Mouse (Mus musculus): Measurements from ENCODE around the gene 4932438H23Rik. TPM values are rescaled to one million over a fixed set of nuclear protein-coding genes. Genes with fewer than 3 reads are reported as not detected.

The 4932438H23Rik gene
- total RNA-seq (2021): not detected

DNA sequence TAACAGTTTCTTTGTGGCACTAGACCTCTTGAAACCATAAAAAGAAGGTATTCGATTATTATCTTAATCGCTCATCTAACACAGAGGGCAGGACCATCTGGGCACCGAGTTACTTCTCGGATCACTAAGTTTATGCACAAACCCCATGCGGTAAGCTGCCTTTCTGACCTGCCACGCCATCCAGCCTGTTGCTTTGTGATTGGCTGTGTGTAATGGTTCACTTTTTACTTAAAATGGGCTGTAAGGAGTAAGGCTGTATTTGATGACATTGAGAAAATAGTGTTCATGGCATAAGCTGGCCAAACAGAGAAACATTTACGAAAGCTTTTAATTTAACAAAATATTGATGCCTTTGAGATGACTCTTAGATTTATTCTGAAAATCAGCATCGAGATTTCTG is at the start of gene 4932438H23Rik:
Gene 4932438H23Rik, minus strand, starts transcription at position 101 of the 400 bp plus-strand sequence.
- DNase-seq (ENCODE audit: low spot score): no peak
- intact Hi-C loops (cut with DNase I): no loop called here

- DNase-seq (ENCODE audit: low spot score): no peak
- intact Hi-C loops (cut with DNase I): no loop called here
Measured at GRCm38 (mm10) chr16:91140991-91141630, 46.2 kb upstream of the 4932438H23Rik start.

DNA sequence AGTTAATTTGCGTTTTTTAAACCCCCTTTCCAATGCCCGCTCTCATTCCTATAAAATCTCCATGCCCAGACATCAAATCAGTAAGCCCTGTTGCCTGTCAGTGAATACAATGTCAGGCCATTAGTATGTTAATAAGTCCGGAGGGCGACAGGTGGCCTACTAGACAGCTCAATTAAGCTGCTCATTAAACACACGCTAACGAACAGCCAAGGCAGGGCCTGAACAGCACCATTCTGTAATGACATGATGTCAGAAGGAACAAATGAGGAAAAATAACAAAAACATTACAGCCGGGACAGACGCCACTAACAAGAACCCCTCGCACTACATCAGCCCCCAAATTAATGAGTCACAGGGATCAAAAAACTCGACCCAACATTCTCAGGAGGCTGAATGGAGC is 45.5 kb upstream of the 4932438H23Rik start:
- intact Hi-C loops (cut with DNase I): no loop called here
- DNase-seq (ENCODE audit: low spot score): no peak

DNA sequence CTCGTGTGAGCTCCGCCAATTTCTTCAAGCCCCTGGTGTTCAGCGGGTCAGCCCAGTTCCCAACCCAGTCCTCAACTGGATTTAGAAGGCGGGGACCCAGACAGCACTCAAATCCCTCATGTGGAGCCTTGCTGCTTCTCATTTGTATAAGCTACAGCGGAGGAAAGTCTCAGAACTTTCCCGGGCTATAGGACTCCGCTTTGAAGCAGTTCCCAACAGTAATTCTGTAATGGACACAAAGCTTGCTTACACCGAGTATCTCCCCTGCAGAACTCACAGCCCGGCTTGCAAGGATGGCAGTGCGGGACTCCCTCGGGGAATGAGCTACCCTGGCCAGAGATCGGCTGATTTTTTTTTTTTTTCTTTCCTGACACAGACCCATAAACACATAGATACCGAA is 45.1 kb upstream of the 4932438H23Rik start:
- DNase-seq (ENCODE audit: low spot score): no peak
- intact Hi-C loops (cut with DNase I): no loop called here

DNA sequence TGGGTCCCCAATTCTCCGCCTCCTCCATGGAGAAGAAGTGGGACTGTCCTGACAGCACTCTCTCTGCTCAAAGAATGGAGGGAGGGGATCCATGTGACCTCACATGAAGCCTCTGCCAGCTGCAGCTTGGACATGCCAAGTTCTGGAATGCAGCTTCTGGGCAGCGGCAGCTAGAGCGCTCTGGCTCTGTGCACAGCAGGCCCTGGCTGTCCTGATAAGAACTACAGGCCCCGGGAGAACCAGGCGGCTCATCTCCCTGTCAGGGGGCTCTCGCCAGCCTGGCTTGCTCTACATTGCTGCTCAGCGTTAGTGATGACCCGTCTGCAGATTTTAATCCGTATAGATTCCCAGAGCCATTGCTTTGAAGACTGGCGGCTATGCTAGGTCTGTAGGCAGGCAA is 44.6 kb upstream of the 4932438H23Rik start:
- DNase-seq (ENCODE audit: low spot score): no peak
- intact Hi-C loops (cut with DNase I): no loop called here

DNA sequence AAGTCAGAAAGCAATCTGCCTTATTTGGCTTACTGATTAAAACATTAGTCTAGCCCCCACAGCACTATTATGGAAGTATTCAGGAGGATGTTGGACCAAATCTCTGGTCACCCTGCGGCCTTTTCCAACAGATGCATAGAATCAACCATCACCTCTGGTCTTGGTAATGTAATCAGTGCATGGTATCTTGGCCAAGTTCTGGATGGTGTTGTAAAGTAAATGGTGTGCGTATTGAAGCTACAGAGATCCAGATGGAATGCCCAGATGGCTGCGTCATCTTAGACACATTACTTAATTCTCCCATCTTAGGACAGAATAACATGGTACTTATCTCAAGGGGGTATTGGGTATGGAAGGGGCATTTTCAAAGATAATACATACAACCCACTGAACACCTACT is 43.8 kb upstream of the 4932438H23Rik start:
- intact Hi-C loops (cut with DNase I): no loop called here
- DNase-seq (ENCODE audit: low spot score): no peak

DNA sequence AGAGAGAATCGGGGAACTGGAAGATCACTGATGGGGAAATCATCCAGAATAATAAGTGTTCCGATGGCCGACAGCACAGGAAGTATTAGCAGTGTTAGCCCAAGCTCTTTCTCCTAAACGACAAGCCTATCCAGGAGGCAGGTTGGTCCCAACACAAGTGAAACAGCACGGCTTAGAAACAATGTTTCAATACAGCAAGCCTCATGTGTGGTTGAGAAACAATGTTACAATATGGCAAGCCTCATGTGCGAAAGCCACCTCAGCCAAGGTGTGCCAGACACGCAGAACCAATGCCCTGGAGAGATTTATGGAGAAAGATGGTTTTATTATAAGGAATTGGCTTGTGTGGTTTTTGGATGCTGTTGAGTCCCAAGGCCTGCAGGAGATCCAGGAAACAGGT is 43.2 kb upstream of the 4932438H23Rik start:
- intact Hi-C loops (cut with DNase I): no loop called here

DNA sequence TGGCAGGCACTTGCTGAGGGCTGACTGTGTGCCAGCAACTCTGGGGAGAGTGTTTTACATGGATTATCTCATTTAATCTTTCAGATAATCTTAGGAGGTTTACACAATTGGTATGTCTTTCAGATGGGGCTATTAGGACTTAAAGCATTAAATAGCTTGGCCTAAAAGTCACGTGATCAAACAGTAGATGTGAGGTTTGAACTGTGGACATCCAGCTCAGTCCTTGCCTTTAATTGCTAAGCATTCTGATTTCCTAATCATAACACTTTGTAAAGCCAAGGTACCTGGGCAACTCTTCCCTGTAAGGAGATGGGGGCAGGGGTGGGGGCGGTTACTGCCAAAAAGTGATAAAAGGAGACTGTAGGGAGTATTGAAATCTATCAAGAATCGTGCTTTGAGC is 41.7 kb upstream of the 4932438H23Rik start:
- intact Hi-C loops (cut with DNase I): no loop called here
- DNase-seq (ENCODE audit: low spot score): no peak

More for the DNA sequence above, 43.2 kb upstream of the 4932438H23Rik start:
- no peak for DNase-seq (ENCODE audit: low spot score)

DNA sequence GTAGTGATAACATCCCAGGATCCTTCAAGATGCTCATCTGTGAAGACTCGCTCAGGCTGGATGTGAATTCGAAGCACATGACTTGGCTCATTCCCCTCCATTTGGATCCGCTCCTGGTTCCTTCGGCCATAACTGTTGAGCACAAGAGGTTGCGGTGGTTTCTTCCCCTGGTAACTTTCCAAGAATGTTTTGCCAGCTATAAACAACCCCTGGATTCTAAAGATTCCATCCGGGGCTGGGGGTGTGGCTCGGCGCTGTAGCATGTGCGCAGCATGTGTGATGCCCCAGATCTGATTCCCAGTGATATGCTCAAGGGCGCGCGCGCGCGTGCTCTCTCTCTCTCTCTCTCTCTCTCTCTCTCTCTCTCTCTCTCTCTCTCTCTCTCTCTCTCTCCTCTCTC is 35.0 kb upstream of the 4932438H23Rik start:
- DNase-seq (ENCODE audit: low spot score): no peak
- intact Hi-C loops (cut with DNase I): no loop called here

DNA sequence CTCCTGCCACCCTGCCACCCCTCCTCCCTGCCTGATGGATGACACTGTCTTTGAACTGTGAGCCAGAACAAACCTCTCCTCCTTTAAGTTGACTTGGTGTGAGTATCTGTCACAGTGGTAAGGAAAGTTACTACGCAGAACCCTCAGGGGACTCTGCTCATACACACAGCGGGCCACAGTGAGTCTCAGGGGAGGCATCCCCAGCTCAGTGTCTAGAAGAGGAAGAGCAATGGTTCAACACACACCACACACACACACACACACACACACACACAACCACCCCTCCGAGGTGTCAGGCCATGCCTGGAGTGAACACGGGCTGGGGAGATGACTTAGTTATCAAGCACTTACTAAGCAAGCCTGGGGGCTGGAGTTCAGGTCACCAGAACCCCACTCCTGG is 33.5 kb upstream of the 4932438H23Rik start:
- no peak for DNase-seq (ENCODE audit: low spot score)
- intact Hi-C loops (cut with DNase I): no loop called here

DNA sequence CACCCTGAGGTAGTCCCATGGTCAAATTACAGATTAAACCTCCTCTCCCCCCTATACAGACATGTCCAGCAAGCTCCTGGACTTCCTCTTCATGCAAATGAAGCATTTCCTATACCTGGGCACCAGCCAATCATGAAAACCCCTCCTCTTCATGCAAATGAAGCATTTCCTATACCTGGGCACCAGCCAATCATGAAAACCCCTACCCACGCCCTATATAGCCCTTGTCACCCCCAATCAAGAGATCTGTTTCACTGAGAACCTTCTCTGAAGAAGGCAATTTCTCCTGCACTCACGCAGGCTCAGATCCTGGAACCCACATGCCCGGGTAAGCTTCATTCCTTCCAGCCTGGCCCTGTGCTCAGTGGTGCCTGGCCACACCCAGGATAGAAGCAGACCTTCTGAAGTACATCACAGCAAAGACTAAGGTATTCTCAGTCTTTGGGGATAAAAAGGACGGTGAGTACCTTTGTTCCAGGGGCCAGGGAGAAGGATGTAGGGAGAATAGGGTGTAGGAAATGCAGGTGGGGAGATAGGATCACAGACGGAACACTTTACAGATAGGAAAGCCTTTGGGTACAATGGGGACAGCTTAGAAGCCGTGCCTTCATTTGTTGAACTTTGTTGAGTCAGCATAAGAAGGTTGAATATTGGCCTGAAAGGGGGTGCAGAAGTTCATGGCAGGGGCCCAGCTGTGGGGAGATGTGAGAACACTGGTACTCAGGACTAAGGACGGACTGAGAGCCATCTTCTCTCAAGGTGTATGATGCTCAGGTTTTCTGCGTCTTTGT is 32.0 kb upstream of the 4932438H23Rik start:
- DNase-seq (ENCODE audit: low spot score): no peak
- intact Hi-C loops (cut with DNase I): no loop called here

- DNase-seq (ENCODE audit: low spot score): no peak
- intact Hi-C loops (cut with DNase I): no loop called here
Measured at GRCm38 (mm10) chr16:91124256-91124655, 29.3 kb upstream of the 4932438H23Rik start.

DNA sequence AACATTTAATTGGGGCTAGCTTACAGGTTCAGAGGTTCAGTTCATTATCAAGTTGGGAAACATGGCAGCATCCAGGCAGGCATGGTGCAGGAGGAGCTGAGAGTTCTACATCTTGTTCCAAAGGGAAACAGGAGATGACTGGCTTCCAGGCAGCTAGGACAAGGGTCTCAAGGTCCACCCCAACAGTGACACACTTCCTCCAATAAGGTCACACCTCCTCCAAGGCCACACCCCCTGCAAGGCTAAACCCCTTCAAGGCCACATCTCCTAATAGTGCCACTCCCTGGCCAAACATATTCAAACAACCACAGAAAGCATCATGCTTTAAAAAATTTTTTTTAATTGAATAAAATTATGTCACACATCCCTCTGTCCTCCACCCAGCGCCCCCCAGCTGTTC is 28.9 kb upstream of the 4932438H23Rik start:
- intact Hi-C loops (cut with DNase I): no loop called here
- DNase-seq (ENCODE audit: low spot score): no peak

GRCm38 (mm10) chr16:91119879-91120278 is 25.0 kb upstream of the 4932438H23Rik start:
- no peak for DNase-seq (ENCODE audit: low spot score)
- intact Hi-C loops (cut with DNase I): no loop called here

DNA sequence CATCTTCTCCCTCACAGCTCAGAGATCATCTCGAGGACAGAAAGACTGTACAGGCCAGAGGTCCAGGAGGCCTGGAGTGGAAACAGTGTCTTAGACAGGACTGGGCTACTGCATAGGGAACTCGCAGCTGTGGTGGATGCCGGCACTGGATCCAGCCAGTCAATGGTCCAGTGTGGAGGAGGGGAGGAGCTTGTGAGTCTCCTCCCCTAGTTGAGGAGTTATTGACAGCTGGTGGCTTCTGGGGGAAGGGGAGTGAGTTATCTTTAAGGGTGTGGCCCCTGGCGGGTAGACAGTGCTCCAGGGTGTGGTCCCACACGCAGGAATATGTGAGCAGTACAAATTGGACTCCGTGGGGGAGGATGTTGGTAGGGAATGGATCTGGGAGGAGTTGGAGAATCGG is 21.8 kb upstream of the 4932438H23Rik start:
- no peak for DNase-seq (ENCODE audit: low spot score)
- intact Hi-C loops (cut with DNase I): no loop called here

DNA sequence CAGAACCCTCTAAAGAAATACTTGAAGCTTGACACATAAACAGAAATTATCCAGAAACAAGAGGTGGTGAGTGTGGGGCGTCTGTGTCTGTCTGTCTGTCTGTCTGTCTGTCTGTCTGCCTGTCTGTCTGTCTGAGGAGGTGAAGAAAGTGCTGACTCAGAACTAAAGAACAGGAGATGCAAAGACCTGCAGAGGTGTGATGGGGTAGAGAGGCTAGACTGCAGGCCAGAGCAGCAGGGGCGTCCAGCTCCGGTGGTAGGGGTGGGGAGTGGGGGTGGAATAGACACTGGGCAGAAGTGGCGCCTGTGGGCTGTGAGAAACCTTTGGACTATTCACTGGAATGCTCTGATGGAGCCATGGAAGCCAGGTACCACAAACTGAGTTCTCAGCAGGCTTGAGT is 21.1 kb upstream of the 4932438H23Rik start:
- intact Hi-C loops (cut with DNase I): no loop called here

GRCm38 (mm10) chr16:91110999-91111535 is 16.1 kb upstream of the 4932438H23Rik start:
- DNase-seq (ENCODE audit: low spot score): no peak
- intact Hi-C loops (cut with DNase I): no loop called here

More for the DNA sequence above, 21.1 kb upstream of the 4932438H23Rik start:
- no peak for DNase-seq (ENCODE audit: low spot score)

- DNase-seq (ENCODE audit: low spot score): no peak
- intact Hi-C loops (cut with DNase I): no loop called here
Measured at GRCm38 (mm10) chr16:91107608-91108007, 12.7 kb upstream of the 4932438H23Rik start.

DNA sequence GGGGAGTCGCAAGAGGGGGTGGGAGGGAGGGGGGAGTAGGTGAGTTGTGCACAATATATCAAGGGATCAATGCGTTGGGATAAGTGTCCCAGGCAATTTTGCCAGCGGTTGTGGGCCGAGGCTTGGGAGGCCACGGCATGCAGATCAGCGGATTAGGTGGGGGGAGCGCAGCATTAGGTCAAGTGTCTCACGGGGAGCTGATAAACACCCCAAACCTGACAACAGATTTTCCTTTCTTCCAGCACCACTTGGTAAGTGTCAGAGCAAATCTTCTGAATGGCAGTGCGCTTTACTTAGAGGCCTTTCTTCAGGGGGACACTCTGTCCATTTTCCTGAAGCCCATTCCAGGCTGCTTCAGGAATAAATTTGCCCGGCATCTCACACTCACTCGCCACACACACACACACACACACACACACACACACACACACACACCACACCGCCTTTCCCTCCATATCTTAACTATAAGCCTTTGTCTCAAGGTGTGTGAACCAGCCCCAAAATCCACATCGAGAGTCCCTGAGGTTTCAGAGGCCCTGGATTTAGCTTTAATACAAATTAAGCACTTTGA is 10.6 kb upstream of the 4932438H23Rik start:
- intact Hi-C loops (cut with DNase I): no loop called here

DNA sequence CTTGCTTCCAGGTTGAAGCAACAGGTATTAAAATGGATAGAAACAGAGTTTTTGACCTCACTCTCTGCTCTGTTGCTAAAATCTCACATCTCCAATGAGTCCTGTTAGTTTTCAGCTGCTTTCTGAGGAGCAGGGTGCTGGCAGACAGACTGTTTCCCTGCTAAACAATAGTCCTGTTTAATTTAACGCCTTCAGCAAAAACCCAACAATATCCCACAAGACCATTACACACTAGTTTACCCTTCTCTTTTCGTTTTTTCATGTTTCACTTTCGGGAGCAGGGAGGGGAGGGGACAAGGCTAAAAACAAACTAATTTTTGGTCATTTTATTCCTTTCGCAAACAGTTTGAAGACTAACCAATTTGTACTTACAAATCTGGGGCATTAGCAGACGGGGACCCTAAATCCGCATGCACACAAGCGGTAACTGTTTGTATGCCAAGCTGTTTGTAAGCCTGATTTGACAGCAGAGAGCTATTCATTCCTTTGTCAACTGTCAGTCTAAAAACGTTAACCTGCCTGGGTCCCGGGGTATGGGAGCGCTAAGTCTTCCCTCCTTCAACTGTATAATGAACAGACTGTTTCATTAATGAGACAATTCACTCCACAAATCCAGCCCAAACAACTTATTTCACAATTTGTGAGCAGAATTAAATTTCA is 10.0 kb upstream of the 4932438H23Rik start:
- intact Hi-C loops (cut with DNase I): no loop called here
- no peak for DNase-seq (ENCODE audit: low spot score)

More for the DNA sequence above, 10.6 kb upstream of the 4932438H23Rik start:
- no peak for DNase-seq (ENCODE audit: low spot score)

Measured in heart, postnatal 25 days (tissue).